Mouse (Mus musculus) liver, embryonic 14.5 days (tissue): ENCODE data around the gene Mast3. TPM values are rescaled to one million over a fixed set of nuclear protein-coding genes. Genes with fewer than 3 reads are reported as not detected.

Experiments used
- ATAC-seq: fragments of 200-750 bp; cut with Nextera tagmentation; 2 replicates; pipeline ENCODE4 v1.8.0; 2017; ENCODE audit warnings: moderate number of reproducible peaks, mild to moderate bottlenecking, moderate library complexity; ENCODE audit not compliant: insufficient read depth
- DNase-seq, 3 experiments: peaks; one replicate each; pipeline ENCODE4 v3.0.0-alpha.2; 2012 to 2013; ENCODE audit warnings: low read depth in 3 of 3, low spot score in 3 of 3
- H3K27ac ChIP-seq: fragments of 300-500 bp; sonication (generic); 2 replicates; pipeline ENCODE4 v1.5.1; 2014; ENCODE audit warnings: moderate library complexity, mild to moderate bottlenecking, control low read depth, inconsistent platforms
- H3K27me3 ChIP-seq: fragments of 300-500 bp; sonication (generic); 2 replicates; pipeline ENCODE4 v1.6.1; 2014; ENCODE audit warnings: mild to moderate bottlenecking, low read length, moderate library complexity; ENCODE audit not compliant: control insufficient read depth, insufficient read depth
- H3K36me3 ChIP-seq: fragments of 300-500 bp; sonication (generic); replicated peaks from 2 replicates; pipeline ENCODE4 v1.6.1; 2014; ENCODE audit warnings: low read depth; ENCODE audit not compliant: control insufficient read depth, insufficient read depth
- H3K4me1 ChIP-seq, 2 experiments: fragments of 200-500 bp in 1 of 2; fragments of 300-500 bp in 1 of 2; sonication (generic) in 1 of 2; replicated peaks; 2 replicates each; pipeline ENCODE4 v1.6.1; 2012 to 2014; ENCODE audit warnings: antibody characterized with exemption in 1 of 2, inconsistent platforms in 1 of 2, low read length in 1 of 2; ENCODE audit not compliant: control insufficient read depth in 2 of 2, insufficient read depth in 2 of 2
- H3K4me2 ChIP-seq: fragments of 300-500 bp; sonication (generic); 2 replicates; pipeline ENCODE4 v1.6.1; 2014; ENCODE audit warnings: low read depth, mild to moderate bottlenecking, control low read depth, moderate library complexity
- H3K4me3 ChIP-seq, 2 experiments: fragments of 200-500 bp in 1 of 2; fragments of 300-500 bp in 1 of 2; sonication (generic) in 1 of 2; 2 replicates each; pipeline ENCODE4 v1.5.1; 2012 to 2014; ENCODE audit warnings: low read depth in 2 of 2, low read length in 2 of 2, mild to moderate bottlenecking in 2 of 2, control low read depth in 1 of 2, inconsistent platforms in 1 of 2, moderate library complexity in 1 of 2; ENCODE audit not compliant: insufficient read depth in 1 of 2
- H3K9ac ChIP-seq: fragments of 300-500 bp; sonication (generic); replicated peaks from 2 replicates; pipeline ENCODE4 v1.6.1; 2014; ENCODE audit warnings: mild to moderate bottlenecking, control low read depth, moderate library complexity
- H3K9me3 ChIP-seq: fragments of 300-500 bp; sonication (generic); 2 replicates; pipeline ENCODE4 v1.6.1; 2016; ENCODE audit warnings: low read length, mixed read lengths; ENCODE audit not compliant: control insufficient read depth
- CTCF ChIP-seq: IDR thresholded peaks from 2 replicates; pipeline ENCODE4 v1.5.1; 2016; ENCODE audit warnings: antibody characterized with exemption, low read depth, control low read depth
- EP300 ChIP-seq: IDR thresholded peaks from 2 replicates; pipeline ENCODE4 v1.6.1; 2016; ENCODE audit warnings: antibody characterized with exemption, low read depth
- WGBS: fragments of 180-500 bp; shearing (Covaris S2); extraction: QIAGEN DNeasy Blood & Tissue Kit; methylation state at CpG from one replicate; pipeline ENCODE4 v1.1.7; 2014; ENCODE audit not compliant: insufficient replicate concordance; 5-methylcytosine and 5-hydroxymethylcytosine counted together
- polyA plus RNA-seq, 2 experiments: library from polyadenylated mRNA; depleted of rRNA in 1 of 2; stranded (reverse) in 1 of 2; unstranded in 1 of 2; fragments of >200 nt; fragmentation: Nextera tagmentation in 1 of 2; extraction: Ambion mirVana in 1 of 2; gene quantifications; 2 replicates each; pipeline versions ENCODE4 v1.2.1 to v1.2.3; 2012 to 2014

Gene Mast3
- polyA plus RNA-seq, 2 experiments = 5.4 to 11.1 TPM

GRCm38 (mm10) chr8:70840590-70840989, 35.7 kb upstream of the Mast3 start:
- Histone ChIP-seq H3K4me1 (peaks cover 55 to 68% of the 10 kb centered on the region in 2 experiments), H3K27ac (peak overlapping the region; percentile 99), H3K4me3 (peak overlapping the region in 1 of 2 experiments; percentile 65; a peak in 2 of 4 replicates), H3K27me3 (no peaks in the 10 kb centered on the region), H3K9ac (peak overlapping the region; percentile 93), H3K4me2 (peak overlapping the region; percentile 82), H3K36me3 (peaks cover 14% of the 10 kb centered on the region), H3K9me3 (no peaks in the 10 kb centered on the region)
- ATAC-seq = no peak
- 39% methylated on average over 10 of the region's 10 CpGs for WGBS
- no peak for TF ChIP-seq EP300
- TF ChIP-seq CTCF = no peak
- no peak for DNase-seq

- peak within 1 kb of the TSS; percentile 93 for H3K9ac ChIP-seq
- WGBS = under 1% methylated on average over 55 of the region's 55 CpGs
- H3K4me3 ChIP-seq = peak within 1 kb of the TSS; percentile 81 to 85
- peak within 1 kb of the TSS; percentile 99 for H3K27ac ChIP-seq
- no peaks in the 10 kb centered on the region for H3K9me3 ChIP-seq
- H3K27me3 ChIP-seq = no peaks in the 10 kb centered on the region
- H3K36me3 ChIP-seq = peaks cover 22% of the 10 kb centered on the region
- TF ChIP-seq CTCF = peak; percentile 25; the same call in 1 of the 2 replicates
- peak; percentile 45 for TF ChIP-seq EP300
- peak within 1 kb of the TSS; percentile 83 for H3K4me2 ChIP-seq
- ATAC-seq (peak; percentile 85), DNase-seq (peak; percentile 100)
- peaks cover 56 to 70% of the 10 kb centered on the region in 2 experiments for H3K4me1 ChIP-seq
Measured at GRCm38 (mm10) chr8:70839408-70840351, 34.8 kb upstream of the Mast3 start, which contains the start of gene Arrdc2. TSS of gene Arrdc2 (minus strand) at chr8:70839720.

- Histone ChIP-seq H3K9ac (peak overlapping the region; percentile 90), H3K4me2 (peak overlapping the region; percentile 83), H3K27ac (peak overlapping the region; percentile 91), H3K4me3 (peak overlapping the region; percentile 81 to 85), H3K4me1 (peaks cover 49 to 69% of the 10 kb centered on the region in 2 experiments), H3K9me3 (no peaks in the 10 kb centered on the region), H3K27me3 (no peaks in the 10 kb centered on the region), H3K36me3 (peaks cover 22% of the 10 kb centered on the region)
- TF ChIP-seq EP300 (no peak; the same call in 1 of the 2 replicates), CTCF (0 out of 2 replicates have a peak, but pooled peaks have one; percentile 9)
- no peak for DNase-seq
- ATAC-seq = peak; percentile 44
- 3% methylated on average over 66 of the region's 66 CpGs for WGBS
Measured at GRCm38 (mm10) chr8:70838654-70839407, 34.0 kb upstream of the Mast3 start.

GRCm38 (mm10) chr8:70836666-70837065, 31.8 kb upstream of the Mast3 start:
- peak overlapping the region; percentile 32 for H3K9ac ChIP-seq
- ATAC-seq = no peak
- TF ChIP-seq CTCF = no peak
- no peak for TF ChIP-seq EP300
- H3K36me3 ChIP-seq = peaks cover 22% of the 10 kb centered on the region
- H3K4me3 ChIP-seq = peak overlapping the region; percentile 2 to 27; a peak in 3 of 4 replicates
- no peaks in the 10 kb centered on the region for H3K9me3 ChIP-seq
- DNase-seq = no peak
- H3K4me2 ChIP-seq = peak overlapping the region; percentile 83
- WGBS = 89% methylated on average over 12 of the region's 12 CpGs
- peak overlapping the region; percentile 81 for H3K27ac ChIP-seq
- peaks cover 34 to 53% of the 10 kb centered on the region in 2 experiments for H3K4me1 ChIP-seq
- no peaks in the 10 kb centered on the region for H3K27me3 ChIP-seq
